Mouse (Mus musculus) megakaryocyte, embryonic 14.5 days (primary cell): ENCODE results near the gene Arfgap3. TPM values are rescaled to one million over a fixed set of nuclear protein-coding genes. Genes with fewer than 3 reads are reported as not detected.

ENCODE experiments used
- H3K27me3 ChIP-seq: replicated peaks from 2 replicates; pipeline ENCODE3; 2012; ENCODE audit warnings: inconsistent platforms
- H3K36me3 ChIP-seq: replicated peaks from 2 replicates; pipeline ENCODE3; 2012; ENCODE audit warnings: low read length, inconsistent platforms, mixed read lengths
- H3K4me1 ChIP-seq: 2 replicates; pipeline ENCODE4 v1.6.1; 2012; ENCODE audit warnings: inconsistent platforms
- H3K4me3 ChIP-seq: replicated peaks from 2 replicates; pipeline ENCODE3; 2012; ENCODE audit warnings: moderate library complexity, mild to moderate bottlenecking, inconsistent platforms
- H3K9me3 ChIP-seq: 2 replicates; pipeline ENCODE4 v1.6.1; 2012; ENCODE audit warnings: inconsistent platforms
- FLI1 ChIP-seq: IDR thresholded peaks from 2 replicates; pipeline ENCODE4 v1.6.1; 2012; ENCODE audit warnings: low read length, inconsistent platforms, mixed read lengths
- GATA1 ChIP-seq: IDR thresholded peaks from 3 replicates; pipeline ENCODE4 v1.6.1; 2012; ENCODE audit warnings: mixed read lengths, low read length, inconsistent platforms, borderline replicate concordance
- polyA plus RNA-seq: library from polyadenylated mRNA; stranded (reverse); fragments of >175 nt; gene quantifications from 2 replicates; pipeline ENCODE4 v1.2.3, GENCODE M21; 2012; ENCODE audit warnings: low replicate concordance; ENCODE audit not compliant: insufficient read depth

The Arfgap3 gene
- polyA plus RNA-seq, 1 experiment: 22.6 TPM

DNA sequence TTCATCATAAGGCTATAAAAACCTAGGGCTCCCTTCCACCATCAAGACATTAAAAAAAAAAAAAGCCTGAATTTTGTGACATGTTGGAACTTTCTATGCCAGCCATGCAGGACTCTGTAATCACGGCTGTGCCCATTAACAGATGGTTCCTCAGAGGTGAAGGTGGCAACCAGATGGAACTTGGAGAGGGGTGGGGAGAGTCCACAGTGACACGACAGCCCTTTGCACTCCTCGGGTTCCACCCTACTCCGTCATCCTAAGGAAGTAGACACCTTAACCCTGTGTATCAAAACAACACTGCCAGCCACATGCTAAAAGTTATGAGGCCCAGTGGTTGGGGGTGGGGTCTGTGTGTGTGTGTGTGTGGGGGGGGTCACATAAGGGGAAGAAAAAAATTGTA lies 1.3 kb downstream of the Arfgap3 start:
- peaks cover 76% of the 10 kb centered on the region for H3K4me1 ChIP-seq
- H3K27me3 ChIP-seq: no peaks in the 10 kb centered on the region
- H3K9me3 ChIP-seq: no peaks in the 10 kb centered on the region
- TF ChIP-seq GATA1: no peak
- H3K4me3 ChIP-seq: peak overlapping the region; percentile 96
- H3K36me3 ChIP-seq: peaks cover 39% of the 10 kb centered on the region

- no peak for TF ChIP-seq FLI1
- H3K36me3 ChIP-seq: peaks cover 61% of the 10 kb centered on the region
- H3K27me3 ChIP-seq: no peaks in the 10 kb centered on the region
Measured at GRCm38 (mm10) chr15:83345898-83346529, 4.0 kb downstream of the Arfgap3 start.

DNA sequence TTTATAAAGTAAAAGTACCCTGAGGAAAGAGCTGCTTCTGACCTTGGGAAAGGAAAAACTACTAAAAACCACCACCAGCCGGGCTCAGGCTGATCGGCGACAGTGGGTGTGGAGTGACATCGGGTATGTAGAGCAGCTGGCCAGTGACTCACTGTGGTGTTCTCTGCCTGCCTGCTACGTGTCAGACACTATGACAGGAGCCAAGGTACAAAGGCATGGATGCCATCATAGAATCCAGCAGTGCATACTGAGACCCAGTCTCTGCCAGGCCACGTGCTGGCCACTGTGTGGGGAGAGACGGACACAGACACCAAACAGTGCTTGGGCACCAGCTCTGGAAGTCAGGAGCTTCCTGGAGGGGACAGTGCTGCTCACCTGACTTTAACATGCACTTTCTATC lies 5.1 kb downstream of the Arfgap3 start:
- TF ChIP-seq FLI1 (no peak), GATA1 (no peak)
- peak overlapping the region; percentile 82 for H3K4me3 ChIP-seq
- H3K4me1 ChIP-seq: peaks cover 92% of the 10 kb centered on the region
- peaks cover 71% of the 10 kb centered on the region for H3K36me3 ChIP-seq
- H3K9me3 ChIP-seq: 0 out of 2 replicates have a peak, but pooled peaks cover 4% of the 10 kb centered on the region
- H3K27me3 ChIP-seq: no peaks in the 10 kb centered on the region

More at GRCm38 (mm10) chr15:83345898-83346529, 4.0 kb downstream of the Arfgap3 start:
- peak overlapping the region; percentile 31 for H3K4me3 ChIP-seq
- H3K9me3 ChIP-seq: no peaks in the 10 kb centered on the region
- peaks cover 90% of the 10 kb centered on the region for H3K4me1 ChIP-seq

DNA sequence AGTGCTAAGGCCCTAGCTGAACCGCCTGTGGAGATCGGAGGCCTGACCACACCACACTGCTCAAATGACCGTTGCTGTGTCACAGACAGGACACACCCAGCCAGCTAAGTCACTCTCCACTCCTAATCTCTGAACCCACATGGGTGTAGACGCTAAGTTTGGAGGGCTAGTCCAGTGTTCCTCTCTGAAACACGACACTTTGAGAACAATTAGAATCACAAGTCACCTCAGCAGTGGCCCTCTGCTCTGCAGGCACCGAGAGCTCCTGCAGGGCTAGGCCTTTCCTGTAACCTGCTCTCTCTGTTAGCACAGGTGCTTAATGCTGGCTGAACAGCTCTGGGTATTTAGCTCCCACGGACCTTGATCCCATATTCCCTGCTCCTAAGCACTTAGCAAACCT lies 5.9 kb downstream of the Arfgap3 start:
- TF ChIP-seq FLI1: no peak
- H3K27me3 ChIP-seq: no peaks in the 10 kb centered on the region
- H3K4me1 ChIP-seq: peaks cover 92% of the 10 kb centered on the region
- peak overlapping the region; percentile 71 for H3K4me3 ChIP-seq
- H3K36me3 ChIP-seq: peaks cover 74% of the 10 kb centered on the region
- 0 out of 2 replicates have a peak, but pooled peaks cover 4% of the 10 kb centered on the region for H3K9me3 ChIP-seq

DNA sequence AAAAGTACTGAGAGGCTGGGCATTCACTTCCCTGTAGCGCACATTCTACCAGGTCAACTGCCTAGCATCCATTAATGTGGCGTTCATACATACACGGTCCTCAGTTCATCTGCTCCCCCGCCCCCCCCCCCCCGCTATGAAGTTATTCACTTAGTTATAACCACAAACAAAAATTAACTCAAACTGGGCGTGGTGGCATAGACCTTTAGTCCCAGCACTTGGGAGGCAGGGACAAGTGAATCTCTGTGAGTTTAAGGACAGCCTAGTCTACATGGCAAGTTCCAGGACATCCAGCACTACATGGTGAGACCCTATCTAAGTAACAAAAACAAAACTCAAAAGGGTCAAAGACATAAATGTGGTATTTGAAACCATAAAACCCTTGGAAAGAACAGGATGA lies 11.1 kb downstream of the Arfgap3 start:
- peaks cover 86% of the 10 kb centered on the region for H3K36me3 ChIP-seq
- H3K4me1 ChIP-seq: peaks cover 54% of the 10 kb centered on the region
- 0 out of 2 replicates have a peak, but pooled peaks cover 4% of the 10 kb centered on the region for H3K9me3 ChIP-seq
- no peaks in the 10 kb centered on the region for H3K27me3 ChIP-seq
- TF ChIP-seq FLI1 (no peak), GATA1 (no peak)
- no peak overlapping the region for H3K4me3 ChIP-seq

GRCm38 (mm10) chr15:83337903-83338870 lies 11.9 kb downstream of the Arfgap3 start:
- Histone ChIP-seq H3K4me3 (no peak overlapping the region), H3K27me3 (no peaks in the 10 kb centered on the region), H3K36me3 (peaks cover 92% of the 10 kb centered on the region), H3K4me1 (peaks cover 46% of the 10 kb centered on the region), H3K9me3 (0 out of 2 replicates have a peak, but pooled peaks cover 4% of the 10 kb centered on the region)
- TF ChIP-seq GATA1 (no peak), FLI1 (no peak)

DNA sequence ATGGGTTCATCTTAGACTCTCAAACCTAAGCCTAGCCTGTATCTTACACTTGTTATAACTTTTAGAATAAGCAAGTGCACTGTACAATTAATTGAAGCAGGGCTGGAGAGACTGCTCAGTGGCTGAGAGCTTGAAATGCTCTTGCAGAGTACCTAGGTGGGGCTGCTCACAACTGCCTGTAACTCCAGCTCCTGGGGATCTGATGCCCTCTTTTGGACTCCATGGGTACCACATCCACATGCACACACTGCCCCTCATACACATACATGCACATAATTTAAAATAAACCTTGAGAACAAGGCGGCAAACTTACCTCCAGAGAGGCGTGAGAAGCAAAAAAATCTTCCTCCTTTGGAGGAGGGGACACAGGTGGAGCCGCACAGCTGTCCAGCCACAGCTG lies 17.7 kb downstream of the Arfgap3 start:
- Histone ChIP-seq H3K4me3 (no peak overlapping the region), H3K9me3 (no peaks in the 10 kb centered on the region), H3K4me1 (no peaks in the 10 kb centered on the region), H3K27me3 (no peaks in the 10 kb centered on the region), H3K36me3 (peaks cover 97% of the 10 kb centered on the region)
- no peak for TF ChIP-seq FLI1
- TF ChIP-seq GATA1: no peak

DNA sequence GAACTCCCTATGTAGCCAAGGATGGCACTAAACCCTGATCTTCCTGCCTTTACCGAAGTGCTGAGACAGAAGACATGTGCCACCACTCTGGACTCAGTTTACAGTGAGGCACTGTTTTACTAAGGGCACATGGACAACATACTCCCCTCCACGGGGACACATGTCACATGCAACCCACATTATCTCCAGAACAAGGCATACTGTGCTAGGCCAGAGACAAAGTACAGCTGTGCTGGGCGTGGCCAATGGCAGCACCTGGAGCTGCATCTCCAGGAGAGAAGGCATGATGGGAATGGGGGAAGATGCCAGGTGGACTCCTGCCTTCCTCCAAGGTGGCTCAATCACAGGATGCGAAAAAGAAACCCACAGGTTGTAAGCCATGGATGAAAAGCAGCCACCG lies 21.1 kb downstream of the Arfgap3 start:
- H3K4me3 ChIP-seq: no peak overlapping the region
- TF ChIP-seq FLI1 (no peak), GATA1 (no peak)
- no peaks in the 10 kb centered on the region for H3K9me3 ChIP-seq
- no peaks in the 10 kb centered on the region for H3K27me3 ChIP-seq
- peaks cover 96% of the 10 kb centered on the region for H3K36me3 ChIP-seq
- H3K4me1 ChIP-seq: peaks cover 16% of the 10 kb centered on the region

DNA sequence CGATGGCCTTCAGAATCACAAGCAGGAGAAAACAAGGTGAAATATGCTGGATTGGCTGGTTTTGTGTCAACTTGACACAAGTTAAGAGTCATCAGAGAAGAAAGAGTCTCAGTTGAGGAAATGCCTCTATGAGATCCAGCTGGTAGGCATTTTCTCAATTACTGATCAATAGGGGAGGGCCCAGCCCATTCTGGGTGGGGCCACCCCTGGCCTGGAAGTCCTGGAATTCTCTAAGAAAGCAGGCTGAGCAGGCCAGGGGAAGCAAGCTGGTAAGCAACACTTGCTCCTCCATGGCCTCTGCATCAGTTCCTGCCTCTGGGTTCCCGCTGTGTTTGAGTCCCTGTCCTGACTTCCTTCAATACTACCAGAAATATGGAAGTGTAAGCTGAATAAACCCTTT lies 27.0 kb downstream of the Arfgap3 start:
- peaks cover 16% of the 10 kb centered on the region for H3K4me1 ChIP-seq
- H3K4me3 ChIP-seq: no peak overlapping the region
- H3K36me3 ChIP-seq: peaks cover 89% of the 10 kb centered on the region
- no peak for TF ChIP-seq GATA1
- no peak for TF ChIP-seq FLI1
- H3K27me3 ChIP-seq: no peaks in the 10 kb centered on the region
- H3K9me3 ChIP-seq: 0 out of 2 replicates have a peak, but pooled peaks cover 4% of the 10 kb centered on the region

DNA sequence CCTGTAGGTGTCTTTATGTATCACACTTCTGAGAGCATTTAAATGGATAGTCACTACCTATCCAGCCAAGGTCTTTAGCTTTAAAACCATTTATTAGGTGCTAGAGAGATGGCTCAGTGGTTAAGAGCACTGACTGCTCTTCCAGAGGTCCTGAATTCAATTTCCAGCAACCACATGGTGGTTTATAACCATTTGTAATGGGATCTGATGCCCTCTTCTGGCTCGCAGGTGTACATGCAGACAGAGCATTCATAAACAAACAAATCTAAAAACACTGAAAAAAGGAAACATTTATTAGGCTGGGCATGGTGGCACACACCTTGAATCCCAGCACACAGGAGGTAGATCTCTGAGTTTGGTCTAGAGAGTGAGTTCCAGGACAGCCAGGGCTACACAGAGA lies 35.1 kb downstream of the Arfgap3 start:
- H3K36me3 ChIP-seq: peaks cover 86% of the 10 kb centered on the region
- H3K4me3 ChIP-seq: no peak overlapping the region
- no peaks in the 10 kb centered on the region for H3K9me3 ChIP-seq
- no peaks in the 10 kb centered on the region for H3K27me3 ChIP-seq
- peaks cover 3% of the 10 kb centered on the region; the same call in 1 of the 2 replicates for H3K4me1 ChIP-seq
- no peak for TF ChIP-seq GATA1
- no peak for TF ChIP-seq FLI1
